In genomic region chr13:101408885-101409284, GRCm38 (mm10) we compare ENCODE assay signal across 21 mouse cellular contexts.
DNase-seq lines count a peak whose midpoint lies in the region; ATAC-seq and TF ChIP-seq lines count a peak whose summit lies in the region.
"Had no signal": no experiment of that assay in that cellular context is flagged by ENCODE, and none has a peak within 500 bp of the region (broad histone marks: within the 10 kb centered on the region; RNA-seq: fewer than 3 reads in every experiment).

No protein-coding gene starts in this region.

- no peak for ATAC-seq in forebrain, embryonic 12.5 days (ENCODE audit: low FRiP score)
- ATAC-seq: forebrain, embryonic 16.5 days; intestine, embryonic 15.5 days had no signal

- no peak overlapping the region for H3K9ac ChIP-seq in ES-E14 (ENCODE audit: insufficient read depth, low read depth, low read length, poor library complexity, severe bottlenecking)
- no peak overlapping the region for H3K9ac ChIP-seq in forebrain, embryonic 12.5 days
- H3K9ac ChIP-seq: embryonic facial prominence, embryonic 15.5 days; heart, embryonic 12.5 days; hindbrain, embryonic 14.5 days; intestine, embryonic 15.5 days had no signal

- no peak for TF ChIP-seq POLR2A in cerebellum, adult 2 months (IDR thresholded peaks at IDR 0.05; ENCODE audit: borderline replicate concordance, insufficient read depth, low read length)
- TF ChIP-seq POLR2A in kidney, adult 2 months (IDR thresholded peaks at IDR 0.05; ENCODE audit: low read depth, low read length) = no peak

- no peak overlapping the region for H3K4me3 ChIP-seq in cerebellum, adult 2 months (replicated peaks; ENCODE audit: insufficient read depth, low read depth, low read length)
- no peak overlapping the region for H3K4me3 ChIP-seq in kidney, adult 2 months (ENCODE audit: insufficient read depth, low read depth, low read length)
- H3K4me3 ChIP-seq in ES-E14 (ENCODE audit: insufficient read depth in 1 of 2, low read depth in 1 of 2, low read length in 2 of 2, poor library complexity in 1 of 2, severe bottlenecking in 1 of 2) = no peak overlapping the region
- no peak overlapping the region for H3K4me3 ChIP-seq in forebrain, embryonic 12.5 days (replicated peaks)
- H3K4me3 ChIP-seq: embryonic facial prominence, embryonic 15.5 days; erythroblast, embryonic 14.5 days; forebrain, embryonic 10.5 days; heart, embryonic 12.5 days; hindbrain, embryonic 10.5 days; intestine, embryonic 15.5 days had no signal

- H3K4me2 ChIP-seq in forebrain, embryonic 12.5 days = no peak overlapping the region
- H3K4me2 ChIP-seq: embryonic facial prominence, embryonic 15.5 days; heart, embryonic 12.5 days; hindbrain, embryonic 14.5 days; intestine, embryonic 15.5 days had no signal

- no peaks in the 10 kb centered on the region for H3K9me3 ChIP-seq in ES-E14 (ENCODE audit: control insufficient read depth, insufficient read depth, low read depth, low read length)
- no peaks in the 10 kb centered on the region for H3K9me3 ChIP-seq in forebrain, embryonic 12.5 days
- H3K9me3 ChIP-seq: embryonic facial prominence, embryonic 15.5 days; forebrain, embryonic 10.5 days; heart, embryonic 12.5 days; hindbrain, embryonic 10.5 days; intestine, embryonic 15.5 days had no signal

- no peaks in the 10 kb centered on the region for H3K36me3 ChIP-seq in kidney, adult 2 months (ENCODE audit: control insufficient read depth, insufficient read depth, low read length)
- no peaks in the 10 kb centered on the region for H3K36me3 ChIP-seq in ES-E14 (ENCODE audit: control insufficient read depth, insufficient read depth, low read length, poor library complexity, severe bottlenecking)
- no peaks in the 10 kb centered on the region for H3K36me3 ChIP-seq in forebrain, embryonic 12.5 days (replicated peaks)
- H3K36me3 ChIP-seq: embryonic facial prominence, embryonic 15.5 days; forebrain, embryonic 10.5 days; heart, embryonic 12.5 days; hindbrain, embryonic 10.5 days; intestine, embryonic 15.5 days had no signal

- in situ Hi-C loops in ES-E14 (cut with MboI; ENCODE audit: low sequenced_read_pairs in 2 of 2, unreplicated experiment in 2 of 2) = no loop called here

- peak overlapping the region; percentile 90 for H3K27ac ChIP-seq in cerebellum, adult 2 months (ENCODE audit: insufficient read depth, low read length)
- no peak overlapping the region for H3K27ac ChIP-seq in kidney, adult 2 months (ENCODE audit: insufficient read depth, low read depth, low read length)
- H3K27ac ChIP-seq in ES-E14 (ENCODE audit: insufficient read depth, low read depth, low read length, poor library complexity, severe bottlenecking) = no peak overlapping the region
- no peak overlapping the region for H3K27ac ChIP-seq in forebrain, embryonic 12.5 days
- H3K27ac ChIP-seq: embryonic facial prominence, embryonic 15.5 days; forebrain, embryonic 10.5 days; hindbrain, embryonic 10.5 days; hindbrain, embryonic 14.5 days; intestine, embryonic 15.5 days had no signal

- 74% methylated on average over 4 of the region's 4 CpGs for WGBS in cerebellum, adult 2 months
- WGBS in kidney, adult 2 months = 45% methylated on average over 4 of the region's 4 CpGs
- WGBS in forebrain, embryonic 12.5 days = 85% methylated on average over 4 of the region's 4 CpGs

- no peak for TF ChIP-seq CTCF in cerebellum, adult 2 months (IDR thresholded peaks at IDR 0.05; ENCODE audit: borderline replicate concordance, insufficient read depth, low read depth, low read length)
- no peak for TF ChIP-seq CTCF in kidney, adult 2 months (conservative IDR thresholded peaks at IDR 0.05; ENCODE audit: insufficient read depth, insufficient read length, low read depth, low read length)

- H3K4me1 ChIP-seq in cerebellum, adult 2 months (ENCODE audit: control insufficient read depth, insufficient read depth, low read length) = peaks cover 2% of the 10 kb centered on the region; the same call in 1 of the 2 replicates
- no peaks in the 10 kb centered on the region for H3K4me1 ChIP-seq in kidney, adult 2 months (ENCODE audit: control insufficient read depth, insufficient read depth, low read length)
- no peaks in the 10 kb centered on the region for H3K4me1 ChIP-seq in ES-E14 (ENCODE audit: control insufficient read depth in 2 of 2, insufficient read depth in 2 of 2, low read length in 2 of 2, poor library complexity in 1 of 2)
- no peaks in the 10 kb centered on the region for H3K4me1 ChIP-seq in forebrain, embryonic 12.5 days
- H3K4me1 ChIP-seq: embryonic facial prominence, embryonic 15.5 days; forebrain, embryonic 10.5 days; heart, embryonic 12.5 days; hindbrain, embryonic 10.5 days; intestine, embryonic 15.5 days had no signal

- DNase-seq in cerebellum, adult 2 months = peak in 1 of 2 experiments; percentile 18
- no peak for DNase-seq in cerebellum, postnatal 10 days
- peak; percentile 16 for DNase-seq in kidney, adult 2 months
- DNase-seq in kidney, postnatal 36 days = no peak
- DNase-seq in ES-E14 (ENCODE audit: low read depth, low spot score) = no peak
- peak; percentile 39 for DNase-seq in cerebellum, adult 9-11 months
- DNase-seq: adrenal gland, adult 8-10 months; adrenal gland, postnatal 36 days; embryo, embryonic 11 days; gastrocnemius, postnatal 10 days; kidney, adult 8-10 months had no signal

- H3K27me3 ChIP-seq in cerebellum, adult 2 months (ENCODE audit: control insufficient read depth, insufficient read depth, low read length) = no peaks in the 10 kb centered on the region
- H3K27me3 ChIP-seq in kidney, adult 2 months (replicated peaks; ENCODE audit: control insufficient read depth, insufficient read depth, low read length) = no peaks in the 10 kb centered on the region
- no peaks in the 10 kb centered on the region for H3K27me3 ChIP-seq in forebrain, embryonic 12.5 days
- H3K27me3 ChIP-seq: CH12.LX; embryonic facial prominence, embryonic 15.5 days; heart, embryonic 12.5 days; intestine, embryonic 15.5 days had no signal

TF ChIP-seq in ES-E14, 5 proteins besides CTCF, POLR2A, EP300 and RAD21:
- TF ChIP-seq CHD2 (IDR thresholded peaks at IDR 0.05; ENCODE audit: low read depth, low read length) (no peak), HCFC1 (IDR thresholded peaks at IDR 0.05; ENCODE audit: borderline replicate concordance, insufficient read depth, low read length) (no peak), MAFK (IDR thresholded peaks at IDR 0.05; ENCODE audit: insufficient read depth, low read depth, low read length) (peak; percentile 69; the same call in 1 of the 2 replicates), ZNF384 (IDR thresholded peaks at IDR 0.05; ENCODE audit: low read depth, low read length) (no peak)

Comparison
In these comparisons a context has a peak if more than half of its experiments do, and no peak if none do; other contexts are left out.
1. DNase-seq: peak in kidney, adult 2 months (single experiment) and cerebellum, adult 9-11 months (single experiment); none in cerebellum, postnatal 10 days (0 of 2), kidney, postnatal 36 days (0 of 2) and ES-E14 (single experiment).